Mouse (Mus musculus) heart, postnatal 0 days (tissue): ENCODE data around the gene Rasd1.

Experiments
- CTCF ChIP-seq: IDR thresholded peaks from 2 replicates; pipeline ENCODE4 v1.5.1; 2016; ENCODE audit warnings: antibody characterized with exemption, control low read depth, low read depth
- EP300 ChIP-seq: IDR thresholded peaks from 2 replicates; pipeline ENCODE4 v1.6.1; 2016; ENCODE audit warnings: antibody characterized with exemption, low read depth

DNA sequence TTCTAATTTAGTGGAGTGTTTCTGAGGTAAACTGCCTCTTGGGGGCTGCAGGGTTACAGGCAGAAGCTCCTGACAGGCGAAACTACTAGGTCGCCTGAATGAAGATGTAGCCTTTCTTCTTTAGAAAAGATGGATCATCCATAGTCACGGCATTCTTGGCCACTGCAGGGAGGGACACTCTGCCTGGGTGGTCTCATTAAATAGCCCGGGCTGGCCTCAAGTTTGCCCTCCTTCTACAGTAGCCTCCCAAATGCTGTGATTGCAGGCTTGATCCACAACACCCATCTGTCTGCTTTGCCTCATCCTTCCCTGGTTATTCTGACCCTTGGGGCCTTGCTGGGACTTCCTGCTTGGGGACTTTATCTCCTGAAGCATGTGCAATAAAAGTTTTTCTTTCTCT, 34.7 kb downstream of the Rasd1 start:
- TF ChIP-seq CTCF (no peak), EP300 (no peak)
